Mouse (Mus musculus) embryo, embryonic 11.5 days (tissue): ENCODE measurements around the gene Rpap2.

Experiments used
- DNase-seq: peaks from one replicate; pipeline ENCODE4 v3.0.0-alpha.2; 2012; ENCODE audit warnings: low read depth, low spot score

Gene Rpap2

DNA sequence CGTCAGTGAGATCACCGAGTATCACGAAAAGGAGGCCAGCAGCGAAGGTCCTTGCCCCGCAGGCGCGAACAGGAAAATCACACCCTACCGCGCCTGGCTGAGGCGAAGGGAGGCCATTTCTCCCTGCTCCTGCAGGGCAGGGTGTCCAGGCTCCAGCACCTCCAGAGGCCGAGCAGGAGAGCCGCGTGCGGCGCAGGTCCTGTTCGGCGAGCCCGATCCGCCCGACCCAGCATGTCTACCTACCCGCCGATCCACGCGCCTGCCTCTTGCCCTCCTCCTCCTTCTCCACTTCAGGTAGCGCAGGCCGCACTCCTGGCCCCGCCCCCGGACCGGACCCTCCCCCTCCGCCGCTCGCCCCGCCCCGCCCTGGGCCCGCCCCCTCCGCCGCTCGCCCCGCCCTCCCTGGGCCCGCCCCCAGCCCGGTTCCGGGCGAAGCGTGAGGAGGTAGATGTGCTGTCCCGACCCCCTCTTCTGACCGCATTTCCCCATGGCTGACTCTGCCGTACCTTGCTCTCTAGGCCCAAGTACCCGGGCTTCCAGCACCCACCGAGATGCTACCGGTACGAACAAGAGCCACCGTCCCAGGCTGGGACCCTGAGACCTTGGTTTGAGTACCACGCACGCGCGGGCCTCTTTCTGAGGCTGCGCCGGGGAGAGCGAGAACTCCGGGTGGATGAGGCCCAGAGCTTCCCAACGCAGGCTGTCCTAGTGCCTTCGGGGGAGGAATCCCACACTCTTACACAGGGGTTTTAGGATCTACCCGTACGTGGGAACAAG is at the start of gene Rpap2, which contains the start of gene Glmn:
TSS of gene Rpap2 (plus strand) at position 73 of the 777 bp plus-strand sequence.
TSS of gene Glmn (minus strand) at position 588 of the 777 bp plus-strand sequence.
- DNase-seq = peak; percentile 74

DNA sequence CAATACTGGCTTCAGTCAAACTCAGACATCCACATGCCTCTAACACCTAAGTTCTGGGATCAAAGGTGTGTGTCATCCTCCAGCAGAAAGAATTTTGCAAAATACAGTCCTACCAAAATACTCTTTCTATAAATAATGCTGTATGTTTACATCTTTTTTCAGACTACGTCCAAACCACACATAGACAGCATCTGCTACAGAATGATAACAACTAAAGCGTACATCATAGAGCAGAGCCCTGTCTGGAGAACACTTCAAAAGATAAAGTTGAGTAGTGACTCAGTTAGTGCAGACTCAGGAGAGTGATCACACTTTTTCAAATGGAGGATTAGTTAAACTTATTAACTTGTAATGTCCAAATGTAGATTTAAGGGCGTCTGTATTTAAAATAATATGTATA is 49.2 kb upstream of the Rpap2 start:
- DNase-seq = no peak

DNA sequence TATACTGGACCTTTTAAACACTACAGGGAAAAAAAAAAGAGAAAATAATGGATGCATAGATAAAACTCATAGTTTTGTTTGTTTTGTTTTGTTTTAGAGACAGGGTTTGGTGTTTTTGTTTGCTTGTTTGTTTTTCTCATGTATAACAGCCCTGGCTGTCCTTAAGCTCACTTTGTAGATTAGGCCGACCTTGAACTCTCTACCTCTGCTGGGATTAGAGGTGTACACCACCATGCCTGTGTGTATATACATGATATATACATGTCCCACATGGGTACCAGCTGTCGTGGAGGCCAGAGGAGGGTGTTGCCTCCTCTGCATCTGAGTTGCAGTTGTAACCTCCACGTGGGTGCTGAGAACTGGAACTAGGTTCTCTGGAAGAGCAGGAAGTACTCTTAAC is 48.7 kb upstream of the Rpap2 start:
- no peak for DNase-seq

DNA sequence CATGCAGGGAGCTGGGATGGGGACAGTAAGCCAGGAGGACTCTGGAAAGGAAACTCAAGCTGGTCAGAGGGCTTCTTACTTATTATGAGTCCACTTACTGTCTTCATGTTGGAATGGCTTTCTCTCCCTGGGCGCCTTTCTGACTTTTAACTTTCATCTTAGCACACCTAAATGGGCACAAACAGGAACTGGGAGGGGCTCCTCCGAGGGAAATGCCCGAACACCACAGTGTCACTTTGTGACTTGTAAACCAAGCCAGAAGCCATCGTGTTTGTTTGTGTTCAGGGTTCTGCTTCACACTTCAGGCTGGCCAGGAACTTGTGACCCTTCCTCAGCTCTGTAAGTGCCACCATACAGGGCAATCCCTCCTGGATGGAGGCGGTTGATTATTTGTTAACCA is 42.8 kb upstream of the Rpap2 start:
- no peak for DNase-seq

DNA sequence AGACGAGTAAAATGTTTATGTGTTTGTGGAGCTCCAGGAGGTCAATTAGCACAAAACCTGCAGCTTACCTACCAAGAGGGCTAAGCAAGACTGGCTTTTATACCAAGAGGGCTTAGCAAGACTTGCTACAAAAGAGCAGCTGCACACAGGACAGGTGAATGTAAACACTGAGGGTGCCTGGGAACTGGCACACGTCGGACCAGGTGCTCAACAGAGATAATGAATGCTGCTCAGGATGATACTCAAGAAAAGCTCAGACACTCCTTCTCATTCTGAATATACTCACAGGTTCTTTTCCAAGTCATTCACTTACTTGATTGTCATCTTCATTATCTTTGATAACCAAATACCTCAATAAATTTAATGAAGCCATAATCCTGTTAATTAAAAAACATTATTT is 40.2 kb upstream of the Rpap2 start:
- no peak for DNase-seq

DNA sequence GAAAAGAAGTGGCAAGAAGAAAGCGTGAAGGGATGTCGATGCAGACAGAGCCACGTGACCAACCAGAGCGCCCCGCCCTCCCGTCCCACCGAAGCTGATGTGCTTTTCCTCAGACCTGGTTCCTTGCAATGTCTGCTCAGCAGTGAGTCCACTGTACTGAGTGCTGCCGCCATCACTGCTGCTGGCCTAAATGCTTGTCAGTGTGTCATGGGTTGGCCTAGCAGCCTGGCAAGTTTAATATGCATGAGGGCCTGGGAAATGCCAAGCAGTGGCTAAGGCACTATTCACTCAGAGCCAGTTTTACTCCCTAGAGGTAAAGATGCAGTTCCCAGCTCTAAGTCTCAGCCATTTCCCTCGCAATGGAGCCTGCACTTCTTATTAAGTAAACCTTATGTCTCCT is 28.0 kb upstream of the Rpap2 start:
- DNase-seq = no peak

DNA sequence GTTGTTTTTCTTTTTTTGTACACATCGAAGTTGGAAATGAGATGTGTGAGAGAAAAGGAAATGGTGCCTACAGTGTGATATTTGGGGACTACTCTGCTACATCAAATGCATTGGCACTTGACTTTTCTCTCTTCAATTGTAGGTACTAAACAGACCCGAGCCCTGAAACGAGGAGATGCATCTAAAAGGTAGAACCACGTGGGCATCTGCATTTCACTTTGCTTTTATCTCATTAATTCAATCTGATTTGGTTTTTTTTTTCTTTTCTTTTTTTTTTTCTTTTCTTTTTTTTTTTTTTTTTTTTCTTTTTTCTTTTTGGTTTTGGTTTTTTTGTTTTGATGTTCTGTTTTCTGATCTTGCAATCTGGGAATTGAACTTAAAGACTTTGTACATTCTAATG is 1.2 kb downstream of the Rpap2 start:
- DNase-seq = no peak

DNA sequence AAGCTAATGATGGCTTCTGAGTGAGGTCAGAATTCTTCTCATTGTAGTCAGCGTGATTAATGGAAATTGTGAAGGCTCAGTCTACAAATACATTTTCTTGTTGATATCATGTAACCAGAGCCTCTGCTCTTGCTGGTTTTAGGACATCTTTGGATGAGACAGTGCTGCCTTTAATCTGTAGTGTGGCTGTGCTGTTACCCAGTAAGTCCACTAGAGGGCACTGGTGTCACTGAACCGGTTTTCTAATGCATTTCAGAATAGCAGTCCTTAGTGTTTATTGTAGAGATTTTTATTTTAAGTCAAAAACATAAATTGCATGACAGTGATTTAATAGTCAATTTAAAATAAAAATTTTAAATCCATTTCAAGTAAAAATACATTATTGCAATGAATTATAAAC is 14.1 kb downstream of the Rpap2 start:
- peak; percentile 40 for DNase-seq

DNA sequence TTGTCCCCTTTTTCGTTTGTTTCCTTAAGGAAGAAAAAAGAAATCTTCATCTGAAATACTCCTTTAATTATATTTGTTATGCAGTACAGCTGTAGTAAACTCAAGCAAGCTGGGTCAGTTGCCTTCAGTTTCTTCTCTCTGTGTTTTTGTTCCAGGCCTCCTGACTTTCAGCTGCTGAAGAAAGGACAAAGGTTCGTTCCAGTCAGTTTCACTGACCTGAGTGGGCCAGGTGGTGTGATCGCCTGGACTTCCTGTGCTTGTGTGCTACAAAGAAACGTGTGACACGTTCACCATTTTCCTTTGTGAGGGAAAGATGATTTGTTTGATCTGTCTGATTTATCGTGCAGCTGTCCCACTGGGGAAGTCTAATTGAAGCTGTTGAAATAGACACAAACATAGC is 20.8 kb downstream of the Rpap2 start:
- DNase-seq = no peak

DNA sequence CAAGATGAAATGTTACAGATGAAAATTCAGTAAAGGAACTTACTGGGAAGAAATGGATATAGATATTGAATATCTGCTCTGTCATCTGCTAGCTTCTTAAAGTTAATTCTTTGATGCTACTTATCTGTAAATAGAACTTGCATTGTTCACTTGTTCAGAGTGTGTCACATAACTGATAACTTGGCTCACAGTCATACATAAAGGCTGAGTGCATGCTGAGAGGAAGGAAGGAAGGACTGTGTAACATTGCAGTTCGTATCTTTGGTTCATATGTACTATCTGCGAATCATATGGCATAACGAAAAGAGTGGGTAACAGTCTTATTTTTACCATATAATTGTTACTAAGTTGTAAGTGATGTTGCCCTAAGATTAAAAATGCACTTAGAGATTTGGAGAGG is 24.2 kb downstream of the Rpap2 start:
- DNase-seq = no peak

DNA sequence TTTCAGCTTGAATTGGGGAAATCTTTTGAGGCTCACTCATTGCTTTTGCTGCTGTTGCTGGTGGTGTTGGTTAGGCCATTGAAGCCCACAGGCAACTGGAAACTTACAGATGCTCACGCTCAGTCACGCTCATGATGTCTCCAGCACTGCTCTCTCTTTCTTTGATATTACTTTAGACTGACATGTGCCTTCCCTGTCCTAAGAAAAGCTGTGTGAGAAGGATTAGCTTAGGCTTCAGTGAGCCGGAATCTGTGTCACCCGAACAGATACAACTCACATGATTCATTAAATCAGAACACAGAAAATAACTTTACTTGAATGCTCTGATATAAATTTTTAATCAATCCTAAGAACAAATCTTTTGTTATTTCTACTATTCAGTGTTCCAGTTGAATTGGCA is 36.5 kb downstream of the Rpap2 start:
- no peak for DNase-seq

DNA sequence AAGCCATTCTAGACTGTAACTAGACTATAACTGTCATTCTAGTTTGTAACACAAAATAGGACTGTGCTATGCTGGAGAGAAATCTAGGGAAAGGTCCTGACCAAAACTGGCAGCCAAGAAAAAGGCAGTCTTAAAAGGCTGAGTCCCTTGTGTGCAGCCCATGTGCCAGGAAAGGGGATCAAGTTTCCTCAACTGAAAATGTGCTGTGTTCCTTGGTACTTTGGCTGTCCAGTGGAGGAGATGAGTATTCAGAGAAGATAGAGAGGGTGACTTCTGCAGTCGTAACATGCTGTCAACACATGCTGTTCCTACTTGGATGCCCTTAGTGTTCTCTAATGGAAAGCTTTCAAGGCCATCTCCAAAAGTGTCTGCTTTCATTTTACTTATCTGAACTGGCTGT is 39.9 kb downstream of the Rpap2 start:
- DNase-seq = no peak

DNA sequence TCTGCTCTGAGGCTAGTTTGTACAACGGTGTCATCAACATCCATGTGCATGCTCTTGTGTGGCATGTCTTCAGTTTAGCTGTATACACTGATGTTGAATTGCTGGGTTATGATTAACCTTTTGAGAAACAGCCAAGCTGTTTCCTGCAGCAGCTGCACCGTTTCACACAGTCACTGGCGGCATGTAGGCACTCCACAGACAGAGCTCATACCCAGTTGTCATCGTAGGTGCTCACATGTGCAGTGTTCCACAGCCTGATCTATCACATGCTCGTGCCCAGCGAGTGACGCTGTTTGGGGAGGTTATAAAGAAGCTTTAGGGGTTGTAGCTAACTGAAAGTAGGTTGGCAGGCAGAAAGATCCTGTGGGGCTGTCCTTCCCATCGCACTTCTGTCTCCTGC is 41.2 kb downstream of the Rpap2 start:
- no peak for DNase-seq

DNA sequence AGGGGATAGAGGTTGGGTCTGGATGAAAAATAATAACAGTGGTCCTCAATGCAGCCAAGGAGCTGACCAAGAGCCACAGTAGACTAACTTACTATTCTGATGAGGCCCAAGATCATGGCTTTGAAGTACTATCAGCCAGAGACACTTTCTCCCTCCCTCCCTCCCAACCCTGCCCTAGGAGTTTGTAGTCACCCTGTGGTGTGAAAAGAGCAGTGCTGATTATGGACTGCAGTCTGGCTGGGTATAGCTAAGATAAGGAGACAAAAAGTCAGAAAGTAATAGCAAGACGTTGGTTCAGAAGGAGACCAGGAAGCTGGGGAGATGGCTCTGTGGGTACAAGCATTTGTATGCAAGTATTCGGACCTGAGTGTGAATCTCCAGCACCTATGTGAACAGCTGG is 47.4 kb downstream of the Rpap2 start:
- no peak for DNase-seq

DNA sequence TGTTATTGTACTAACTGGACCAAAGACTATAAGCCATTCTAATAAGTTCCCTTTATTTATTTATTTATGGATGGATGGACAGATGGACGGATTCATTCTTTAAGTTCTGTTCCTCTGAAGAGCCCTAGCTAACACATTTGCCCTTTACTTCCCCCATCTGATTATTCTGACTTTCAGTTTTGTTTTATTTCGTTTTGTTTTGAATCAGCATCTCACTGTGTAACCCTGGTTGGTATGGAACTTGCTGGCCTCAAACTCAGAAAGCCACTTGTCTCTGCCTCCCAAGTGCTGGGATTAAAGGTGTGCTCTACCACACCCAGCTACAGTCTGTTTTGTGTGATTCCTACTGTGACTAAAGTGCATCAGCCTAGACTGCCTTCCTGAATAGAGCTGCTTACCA is 48.8 kb downstream of the Rpap2 start:
- no peak for DNase-seq

DNA sequence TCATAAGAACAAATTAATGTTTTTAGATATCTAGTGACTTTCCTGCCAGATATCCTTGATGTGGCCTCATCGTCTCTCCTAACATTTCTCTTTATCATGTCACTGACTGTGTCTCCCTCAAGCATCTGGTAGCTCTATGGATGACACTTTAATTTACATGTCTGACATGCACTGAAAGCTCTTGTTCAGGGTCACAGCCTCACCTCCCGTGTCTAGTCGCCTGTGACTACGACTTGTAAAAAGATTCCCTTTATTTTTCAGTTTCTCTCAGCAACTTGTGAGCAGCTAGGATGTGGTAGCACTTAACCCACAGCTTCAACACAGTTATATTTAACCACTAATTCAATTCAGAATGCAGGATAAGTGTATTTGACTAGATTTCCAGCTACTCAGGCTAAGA is 50.4 kb downstream of the Rpap2 start:
- DNase-seq = no peak

DNA sequence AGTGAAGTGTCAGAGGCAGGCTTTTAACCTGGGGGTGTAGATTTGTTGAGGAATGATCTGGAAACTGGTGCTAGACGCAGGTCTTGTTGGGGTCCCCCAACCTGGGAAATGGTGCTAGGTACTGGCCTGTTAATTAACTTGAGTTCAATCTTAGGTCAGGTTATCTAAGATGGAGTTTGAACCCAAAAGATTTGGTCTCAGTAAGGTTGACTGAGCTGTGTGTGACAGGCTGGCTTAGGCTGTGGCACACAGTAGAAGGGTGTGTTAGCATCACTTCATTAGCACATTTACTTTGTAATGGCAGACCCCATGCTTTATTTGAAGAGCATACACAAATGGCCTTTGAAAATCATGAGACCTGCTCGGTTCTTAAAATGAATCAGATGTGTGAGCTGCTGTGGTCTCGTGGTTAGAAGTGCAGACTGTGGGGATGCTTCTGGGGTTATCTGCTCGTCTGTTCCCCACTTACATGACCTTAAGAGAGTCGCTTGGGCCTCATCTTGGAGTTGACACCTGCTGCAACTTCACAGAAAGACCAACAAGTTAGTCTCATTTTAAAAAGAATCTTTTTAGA is 51.5 kb downstream of the Rpap2 start:
- no peak for DNase-seq

DNA sequence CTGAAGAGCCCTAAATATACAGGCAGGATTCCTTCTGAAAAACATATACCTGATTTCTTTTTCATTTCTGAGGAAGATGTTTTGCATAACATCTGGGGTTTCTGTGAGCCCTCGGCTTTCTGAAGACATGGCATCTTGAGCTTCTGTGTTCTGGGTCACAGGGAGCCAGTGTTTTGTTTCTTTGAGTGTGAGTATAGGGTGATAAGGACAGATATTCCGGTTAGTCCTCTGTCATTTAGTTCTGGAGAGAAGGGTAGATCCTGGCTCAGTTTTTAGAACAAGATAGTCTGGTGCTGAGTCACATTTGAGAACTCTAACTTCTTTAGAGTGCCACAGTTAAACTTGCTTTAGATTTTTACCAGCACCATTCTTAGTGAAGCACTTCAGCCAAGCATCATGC is 52.5 kb downstream of the Rpap2 start:
- DNase-seq = no peak

DNA sequence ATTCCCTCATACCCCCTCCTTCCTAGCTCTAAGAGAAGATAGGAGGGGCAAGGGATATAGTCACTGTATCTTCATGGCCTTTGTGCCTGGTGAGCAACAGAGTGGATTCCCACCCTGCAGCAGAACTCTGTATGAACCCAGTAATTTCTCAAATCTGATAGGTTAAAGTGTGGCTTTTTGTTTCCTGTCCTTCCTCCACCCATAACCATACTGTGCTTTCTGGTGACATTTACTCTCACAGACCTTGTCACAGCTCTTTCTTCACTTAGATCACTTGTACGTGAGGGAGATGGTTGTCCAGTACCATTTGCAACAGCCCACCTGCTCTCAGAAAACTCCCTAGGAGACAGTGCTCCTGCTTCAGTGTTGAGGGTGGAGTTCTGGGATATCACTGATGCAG is 53.3 kb downstream of the Rpap2 start:
- no peak for DNase-seq

DNA sequence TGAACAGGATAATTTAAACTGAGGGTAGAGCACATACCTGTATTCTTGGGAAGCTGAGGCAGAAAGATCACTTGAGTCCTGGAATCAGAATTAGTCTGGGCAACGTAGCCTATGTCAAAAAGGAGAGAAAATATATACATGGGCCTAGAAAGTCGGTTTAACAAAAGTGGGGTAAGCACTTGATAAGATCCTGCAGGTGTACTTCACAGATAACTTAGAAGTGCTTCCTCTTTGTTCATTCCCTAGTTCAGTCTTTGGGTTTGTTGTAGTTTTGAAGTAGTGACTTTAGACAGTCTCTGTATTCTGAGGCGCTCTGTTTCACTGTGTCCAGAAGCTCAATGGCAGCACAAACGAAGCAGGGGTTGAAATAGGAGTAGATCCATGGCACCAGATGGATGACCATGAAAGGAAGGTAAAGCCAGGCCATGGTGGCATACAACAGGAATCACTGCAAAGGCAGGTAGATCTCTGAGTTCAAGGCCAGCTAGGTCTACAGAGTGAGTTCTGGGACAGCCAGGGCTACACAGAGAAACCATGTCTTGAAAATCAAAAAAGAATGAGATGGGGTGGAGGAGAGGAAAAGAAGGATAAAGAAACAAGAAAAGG is 55.0 kb downstream of the Rpap2 start:
- DNase-seq = no peak

DNA sequence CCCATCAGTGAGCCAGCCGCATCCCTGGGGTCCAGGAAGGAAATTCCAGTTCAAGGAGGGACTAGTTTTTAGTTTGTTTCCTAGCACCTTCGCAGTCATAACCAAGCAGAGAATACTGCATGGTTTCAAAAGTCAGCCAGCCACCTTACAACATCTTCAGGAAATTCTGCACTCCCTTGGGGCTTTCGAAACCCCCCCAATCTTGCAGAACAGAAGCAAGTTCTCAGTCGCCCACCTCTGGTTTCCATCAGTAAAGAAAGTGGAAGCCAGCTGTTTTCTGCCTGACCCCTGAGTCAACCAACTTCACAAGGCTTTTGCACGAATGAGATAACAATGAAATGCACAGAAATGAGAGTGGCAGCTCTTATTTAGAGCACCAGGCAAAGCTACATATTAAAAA is 81.2 kb downstream of the Rpap2 start:
- DNase-seq = no peak

DNA sequence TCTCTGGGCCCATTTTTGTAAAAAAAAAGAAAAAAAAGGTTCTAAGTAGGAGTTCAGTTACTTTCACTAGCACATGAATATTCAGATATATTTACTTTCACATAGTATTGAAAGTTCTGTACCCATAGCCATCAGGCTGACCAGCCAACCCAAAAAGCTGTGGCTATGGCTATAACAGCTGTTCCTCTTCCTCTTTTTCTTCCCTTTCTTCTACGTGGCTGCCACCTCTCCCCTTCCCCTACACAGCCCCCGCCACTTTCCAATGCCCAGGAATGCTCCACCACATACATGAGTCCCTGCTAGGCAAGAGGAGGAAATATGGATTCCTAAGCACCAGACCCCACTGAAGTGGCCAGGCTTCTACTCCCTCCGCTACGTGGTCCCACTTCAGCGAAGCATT is 84.1 kb downstream of the Rpap2 start:
- DNase-seq = no peak

DNA sequence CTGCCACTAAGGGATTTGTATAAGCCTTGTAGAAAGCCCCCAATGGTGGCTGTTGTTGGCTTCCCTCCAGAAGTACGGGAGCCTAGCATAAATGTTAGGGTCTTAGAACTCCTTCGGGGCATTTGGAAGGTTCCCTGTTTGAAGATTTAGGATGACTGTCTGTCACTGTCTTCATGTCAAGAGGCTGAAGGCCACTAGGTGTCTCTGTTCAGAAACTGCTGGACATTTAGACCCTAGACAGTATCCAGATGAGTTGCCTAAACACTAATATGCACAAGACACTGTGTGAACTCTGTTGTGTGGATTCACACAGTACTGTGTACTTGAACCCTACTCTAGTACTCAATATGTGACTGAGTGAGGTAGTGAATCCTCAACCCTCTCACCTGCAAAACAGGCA is 87.2 kb downstream of the Rpap2 start:
- DNase-seq = no peak
